Mouse (Mus musculus) frontal cortex, postnatal 10 days (tissue): ENCODE results near the gene Pcnx.
"Not testable (repeated sequence)": the region's sequence is repeated elsewhere in the genome, so short reads cannot be mapped to it uniquely, and the experiment has no call there.

Experiments
- DNase-seq, 2 experiments: peaks; one replicate each; pipeline ENCODE4 v3.0.0; 2022; ENCODE audit warnings: low spot score in 2 of 2, mixed read lengths in 1 of 2

Pcnx gene

GRCm38 (mm10) chr12:81958351-81958750 lies 98.5 kb downstream of the Pcnx start:
- no peak for DNase-seq

GRCm38 (mm10) chr12:81965416-81965815 lies 105.6 kb downstream of the Pcnx start:
- DNase-seq, result no peak

GRCm38 (mm10) chr12:81971042-81971883 lies 111.4 kb downstream of the Pcnx start:
- DNase-seq, result no peak

- DNase-seq, result no peak
Observed at GRCm38 (mm10) chr12:81971884-81972362, 112.1 kb downstream of the Pcnx start.

GRCm38 (mm10) chr12:81974806-81975205 lies 115.0 kb downstream of the Pcnx start:
- DNase-seq, result no peak

GRCm38 (mm10) chr12:81977346-81977745 lies 117.5 kb downstream of the Pcnx start:
- no peak for DNase-seq

GRCm38 (mm10) chr12:81979312-81979711 lies 119.5 kb downstream of the Pcnx start:
- no peak for DNase-seq

GRCm38 (mm10) chr12:81992106-81992505 lies 132.3 kb downstream of the Pcnx start:
- no peak for DNase-seq

GRCm38 (mm10) chr12:81992996-81993395 lies 133.2 kb downstream of the Pcnx start:
- no peak for DNase-seq

GRCm38 (mm10) chr12:81994911-81995667 lies 135.3 kb downstream of the Pcnx start:
- DNase-seq, result no peak

GRCm38 (mm10) chr12:81996679-81997362 lies 137.0 kb downstream of the Pcnx start:
- DNase-seq, result no peak

- no peak for DNase-seq
Observed at GRCm38 (mm10) chr12:81997497-81997896, 137.7 kb downstream of the Pcnx start.

GRCm38 (mm10) chr12:82002697-82003096 lies 142.9 kb downstream of the Pcnx start:
- not testable (repeated sequence) for DNase-seq

- not testable (repeated sequence) for DNase-seq
Observed at GRCm38 (mm10) chr12:82025901-82026633, 166.2 kb downstream of the Pcnx start.

- DNase-seq, result not testable (repeated sequence)
Observed at GRCm38 (mm10) chr12:82033524-82033923, 173.7 kb downstream of the Pcnx start.

- DNase-seq, result not testable (repeated sequence)
Observed at GRCm38 (mm10) chr12:82033973-82034372, 174.2 kb downstream of the Pcnx start.

- not testable (repeated sequence) for DNase-seq
Observed at GRCm38 (mm10) chr12:82044078-82044477, 184.3 kb downstream of the Pcnx start.
